Comparison of ENCODE assay signal across 8 mouse cellular contexts in the genomic region with DNA sequence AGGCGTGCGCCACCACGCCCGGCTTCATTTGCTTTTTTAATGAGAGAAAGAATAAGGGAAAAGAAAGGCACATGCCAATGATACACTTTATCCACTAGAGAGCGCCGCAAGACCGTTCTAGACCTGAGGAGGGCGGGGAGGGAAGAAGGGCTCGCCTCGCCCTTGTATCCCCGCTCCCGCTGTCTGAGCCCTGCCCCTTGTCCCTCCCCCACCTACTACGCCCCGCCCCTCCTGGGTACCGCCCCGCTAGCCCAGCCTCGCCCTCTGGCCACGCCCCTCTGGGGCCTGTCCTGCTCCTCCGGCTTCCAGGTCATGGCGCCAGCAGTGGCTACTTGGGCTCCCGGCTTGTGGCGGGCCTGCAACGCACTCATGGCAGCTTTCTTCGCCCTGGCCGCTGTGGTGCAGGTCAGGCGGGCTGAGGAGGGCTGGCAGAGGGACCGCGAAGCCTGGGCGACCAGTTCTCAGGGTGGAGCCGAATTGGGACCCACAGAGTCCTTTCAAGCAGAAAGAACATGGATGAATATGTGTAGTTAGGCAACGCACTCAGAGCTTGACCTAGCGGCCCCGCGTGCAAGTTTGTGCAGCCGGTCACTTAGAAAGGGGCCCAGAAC. TPM values are rescaled to one million over a fixed set of nuclear protein-coding genes. Genes with fewer than 3 reads are reported as not detected.
DNase-seq lines count a peak whose midpoint lies in the region; ATAC-seq lines count a peak whose summit lies in the region.

A gene (plus strand): TSS at position 288 of the 611 bp plus-strand sequence.

- no peaks in the 10 kb centered on the region for H3K79me2 ChIP-seq in macrophage (ENCODE audit: inconsistent target)

- H3K4me3 ChIP-seq in hindbrain, embryonic 16.5 days (ENCODE audit: low read length): peak within 1 kb of the TSS; percentile 50
- peak within 1 kb of the TSS; percentile 36 for H3K4me3 ChIP-seq in macrophage (ENCODE audit: inconsistent target)

- 1% methylated on average over 35 of the region's 35 CpGs for WGBS in hindbrain, embryonic 16.5 days
- WGBS in macrophage (ENCODE audit: missing documents): 3% methylated on average over 30 of the region's 35 CpGs

- H3K27ac ChIP-seq in hindbrain, embryonic 16.5 days (ENCODE audit: low read depth, low read length): peak within 1 kb of the TSS; percentile 13; the same call in 1 of the 2 replicates
- no peak within 1 kb of the TSS for H3K27ac ChIP-seq in macrophage

- DNase-seq in WW6 (ENCODE audit: low read depth, low spot score): peak; percentile 93
- peak; percentile 72 to 90 for DNase-seq in cerebellum, postnatal 4 days (ENCODE audit: low spot score in 2 of 2)
- peak; percentile 94 for DNase-seq in gastrocnemius, adult 18-20 months (ENCODE audit: low spot score)
- DNase-seq in left cerebral cortex, adult 18-20 months (ENCODE audit: low spot score in 2 of 2): peak; percentile 78 to 85
- DNase-seq in right cerebral cortex, adult 18-20 months: peak; percentile 90
- DNase-seq in urinary bladder, postnatal 10 days (ENCODE audit: low spot score): peak; percentile 78

- peaks cover 8% of the 10 kb centered on the region for H3K4me1 ChIP-seq in hindbrain, embryonic 16.5 days (ENCODE audit: control insufficient read depth, insufficient read depth, low read depth, low read length)

- H3K36me3 ChIP-seq in hindbrain, embryonic 16.5 days (ENCODE audit: control insufficient read depth, insufficient read depth, low read length): no peaks in the 10 kb centered on the region
- H3K36me3 ChIP-seq in macrophage (ENCODE audit: inconsistent target): no peaks in the 10 kb centered on the region

- peak; percentile 97 for ATAC-seq in hindbrain, embryonic 16.5 days

- H3K4me2 ChIP-seq in hindbrain, embryonic 16.5 days (ENCODE audit: low read length): peak within 1 kb of the TSS; percentile 65

- no peaks in the 10 kb centered on the region for H3K9me3 ChIP-seq in hindbrain, embryonic 16.5 days (ENCODE audit: control insufficient read depth, low read length)

- peak within 1 kb of the TSS; percentile 63 for H3K9ac ChIP-seq in hindbrain, embryonic 16.5 days (ENCODE audit: low read depth, low read length)

- no peaks in the 10 kb centered on the region for H3K27me3 ChIP-seq in hindbrain, embryonic 16.5 days (replicated peaks; ENCODE audit: control insufficient read depth, insufficient read depth, low read length)

RNA-seq across cellular contexts. Expression of the gene that starts here (rescaled TPM):
- 1 to 10 TPM in 1 of 2 experiments, under 1 TPM in 1; 0.83 to 1.0 TPM for total RNA-seq in gastrocnemius, adult 18-20 months (2021)
- 0.50 and 0.57 TPM in 2 replicates for polyA plus RNA-seq in hindbrain, embryonic 16.5 days (2015; fragmentation: Nextera tagmentation; extraction: Ambion mirVana)
- total RNA-seq in left cerebral cortex, adult 18-20 months (2021): under 1 TPM; 0.70 to 0.91 TPM
- total RNA-seq in macrophage (2018; cell fraction: chromatin; rRNA removed): 1 to 10 TPM in 22 of 26 experiments, under 1 TPM in 4; 0.29 to 7.4 (median 3.3) TPM
- 10 to 100 TPM in 12 of 26 experiments, 1 to 10 TPM in 14; 4.2 to 12.4 (median 9.3) TPM for total RNA-seq in macrophage (2018; cell fraction: cytosol; rRNA removed)
- 10 to 100 TPM in 8 of 26 experiments, 1 to 10 TPM in 17, under 1 TPM in 1; 0.92 to 19.4 (median 7.2) TPM for total RNA-seq in macrophage (2018; cell fraction: nucleus; rRNA removed)
- polyA plus RNA-seq in macrophage (2018): 5.1 to 13.2 TPM (median 8.5 TPM) in 3 replicates

Comparison
In these comparisons a context has a peak if more than half of its experiments do, and no peak if none do; other contexts are left out.
1. Peak in ATAC-seq, H3K4me3 ChIP-seq, H3K27ac ChIP-seq, H3K9ac ChIP-seq and H3K4me2 ChIP-seq in hindbrain, embryonic 16.5 days; RNA of the gene not detected or under 1 TPM.
2. Peak in DNase-seq in left cerebral cortex, adult 18-20 months; RNA of the gene not detected or under 1 TPM.